Mouse (Mus musculus) retina, adult 2 months (tissue): ENCODE data around the gene Pax7.

Experiments used
- DNase-seq: peaks from one replicate; pipeline ENCODE4 v3.0.0-alpha.2; 2012; ENCODE audit warnings: low read depth, low spot score

Gene Pax7

DNA sequence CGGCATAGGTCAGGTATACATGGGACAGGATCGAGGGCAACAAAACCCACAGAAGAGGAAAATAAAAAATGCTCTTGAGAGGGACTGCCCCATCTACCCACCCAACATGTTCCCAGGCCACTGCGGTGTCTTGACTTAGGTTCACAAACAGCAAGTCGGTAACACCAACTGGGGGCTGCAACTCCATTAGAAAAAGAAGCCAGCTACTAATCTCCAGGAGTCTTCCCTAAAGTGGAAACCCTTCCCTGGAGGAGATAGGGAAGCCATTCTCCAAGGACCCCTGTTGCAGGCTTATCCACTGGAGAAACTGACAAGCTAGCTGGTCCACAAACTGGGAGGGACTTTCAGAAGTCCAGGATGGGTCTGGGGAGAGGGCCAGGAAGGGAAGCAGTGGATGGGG lies 21.4 kb downstream of the Pax7 start:
- no peak for DNase-seq

DNA sequence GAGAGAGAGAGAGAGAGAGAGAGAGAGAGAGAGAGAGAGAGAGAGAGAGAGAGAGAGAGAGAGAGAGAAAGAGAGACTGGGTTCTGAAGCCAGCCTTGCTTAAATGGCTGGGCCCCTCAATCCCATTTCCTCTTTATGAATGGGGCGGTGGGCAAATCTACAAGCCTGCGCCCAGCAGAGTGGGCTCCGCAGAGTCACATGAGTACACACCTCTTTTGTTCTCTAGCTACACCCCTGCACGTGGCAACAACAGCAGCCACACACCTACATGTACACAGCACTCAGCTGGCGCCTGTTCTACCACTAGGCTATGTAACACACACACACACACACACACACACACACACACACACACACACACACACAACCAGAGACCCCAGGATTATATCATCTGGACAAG lies 21.9 kb downstream of the Pax7 start:
- DNase-seq: no peak

DNA sequence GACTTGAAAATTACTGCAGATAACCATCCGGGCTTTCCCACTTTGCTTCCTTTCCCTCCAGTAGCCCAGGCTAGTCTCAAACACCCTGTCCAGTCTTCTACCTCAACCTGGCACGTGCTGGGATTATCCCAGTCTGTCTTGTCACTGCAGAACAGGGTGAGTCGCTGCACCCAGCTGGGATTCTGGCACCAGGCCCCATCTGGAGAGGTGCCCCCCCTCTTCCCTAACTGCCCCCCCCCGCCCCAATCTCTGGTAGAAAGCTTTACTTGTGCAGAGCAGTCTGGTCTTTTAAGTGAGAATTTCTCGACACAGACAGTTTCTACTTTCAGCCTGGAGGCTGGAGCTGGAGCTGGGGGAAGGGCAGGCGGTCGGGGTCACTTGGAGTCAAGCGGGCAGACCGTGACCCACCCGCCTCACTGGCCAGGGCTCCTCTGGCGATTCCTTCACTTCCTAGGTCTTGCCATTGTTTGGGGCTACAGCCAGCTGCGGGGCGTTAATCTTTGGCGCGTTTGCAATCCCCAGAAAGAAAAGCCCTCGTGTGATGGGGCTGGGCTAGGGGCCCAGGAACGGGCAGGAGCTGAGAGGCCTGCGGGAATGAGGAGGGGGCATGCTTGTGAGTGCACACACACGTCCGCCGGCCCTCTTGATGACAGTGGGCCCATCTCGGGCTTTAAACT lies 22.4 kb downstream of the Pax7 start:
- no peak for DNase-seq

DNA sequence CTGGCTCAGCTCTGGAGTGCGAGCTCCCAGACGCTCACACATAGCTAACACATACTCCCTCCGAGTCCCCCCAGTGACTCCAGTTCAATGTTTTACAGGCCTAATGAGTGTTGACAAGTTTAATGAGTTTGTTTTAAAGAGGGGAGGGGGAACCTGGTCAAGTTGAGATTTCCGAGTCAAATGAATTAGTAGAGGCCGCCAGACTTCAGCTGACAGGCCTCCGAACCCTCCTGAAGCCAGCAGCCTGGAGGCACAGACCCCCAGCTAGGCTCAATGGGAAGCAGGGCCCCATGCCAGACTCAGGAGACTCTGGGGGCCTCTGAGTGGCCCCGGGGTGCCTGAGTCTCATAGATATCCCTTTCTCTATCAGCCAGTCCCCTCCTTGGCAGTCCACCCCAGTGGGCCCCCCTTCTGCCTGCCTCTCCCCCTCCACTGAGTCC lies 23.9 kb downstream of the Pax7 start:
- DNase-seq: no peak

DNA sequence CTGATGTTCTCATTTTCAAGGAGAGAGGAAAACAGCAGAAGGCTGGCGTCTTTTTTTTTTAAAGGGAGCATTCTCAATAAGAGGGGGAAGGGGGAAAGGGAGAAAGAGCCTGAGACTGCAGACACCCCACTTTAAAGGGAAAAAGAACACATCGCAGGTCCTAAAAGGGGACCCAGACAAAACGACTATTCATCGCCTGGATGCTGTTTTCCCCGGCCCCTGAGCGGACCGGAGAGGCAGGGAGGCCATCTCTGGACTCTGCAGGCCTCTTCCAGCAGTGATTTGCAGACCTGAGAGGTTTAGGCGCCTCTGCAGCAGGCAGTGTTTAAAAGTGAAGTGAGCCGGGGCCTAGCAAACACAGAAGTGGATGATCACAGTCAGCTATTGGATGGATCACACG lies 25.5 kb downstream of the Pax7 start:
- no peak for DNase-seq

DNA sequence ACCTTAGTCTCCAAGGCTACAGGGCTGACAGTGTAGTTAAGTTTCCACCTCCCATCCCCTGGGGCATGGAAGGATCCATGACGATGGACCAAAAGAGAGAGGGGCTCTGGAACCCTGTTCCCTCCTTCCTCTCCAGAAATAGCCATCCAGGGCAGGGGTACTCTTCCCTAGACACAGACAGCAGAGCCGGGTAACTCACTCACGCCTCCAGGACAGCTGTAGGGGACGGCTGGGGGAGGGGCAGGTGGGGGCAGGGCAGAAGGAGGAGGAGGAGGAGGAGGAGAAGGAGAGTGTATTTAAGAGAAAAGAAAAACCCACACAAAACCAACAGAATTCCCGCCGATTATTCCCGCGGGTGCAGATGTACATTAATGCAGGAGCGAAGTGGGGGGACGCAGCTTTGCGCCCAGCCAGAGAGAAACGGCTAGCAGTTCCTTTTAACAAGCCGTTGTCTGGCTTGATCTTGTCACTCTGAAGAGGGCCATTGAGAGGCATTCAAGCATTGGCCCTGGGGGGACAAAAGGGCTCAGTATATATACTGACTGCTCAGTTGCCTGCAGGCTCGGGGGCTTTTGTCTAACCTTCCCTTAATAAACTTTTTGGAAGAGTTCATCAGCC lies 26.0 kb downstream of the Pax7 start:
- DNase-seq: no peak

DNA sequence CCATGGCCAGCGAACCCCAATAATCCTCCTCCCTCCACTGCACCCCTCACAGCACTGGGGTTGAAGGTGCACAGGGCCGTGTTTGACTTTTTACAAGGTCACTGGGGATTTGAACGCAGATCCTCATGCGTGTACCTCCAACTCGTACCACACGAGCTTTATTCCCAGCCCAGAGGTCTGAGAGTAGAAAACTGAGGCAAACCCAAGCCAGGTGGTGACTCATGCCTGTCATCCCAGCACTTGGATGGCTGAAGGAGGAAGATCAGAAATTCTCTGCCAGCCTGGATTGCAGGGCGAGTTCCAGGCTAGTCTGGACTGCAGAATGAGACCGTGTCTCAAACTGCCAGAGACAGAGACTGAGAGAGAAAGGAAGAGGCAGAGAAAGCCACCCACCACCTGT lies 28.4 kb downstream of the Pax7 start:
- no peak for DNase-seq

DNA sequence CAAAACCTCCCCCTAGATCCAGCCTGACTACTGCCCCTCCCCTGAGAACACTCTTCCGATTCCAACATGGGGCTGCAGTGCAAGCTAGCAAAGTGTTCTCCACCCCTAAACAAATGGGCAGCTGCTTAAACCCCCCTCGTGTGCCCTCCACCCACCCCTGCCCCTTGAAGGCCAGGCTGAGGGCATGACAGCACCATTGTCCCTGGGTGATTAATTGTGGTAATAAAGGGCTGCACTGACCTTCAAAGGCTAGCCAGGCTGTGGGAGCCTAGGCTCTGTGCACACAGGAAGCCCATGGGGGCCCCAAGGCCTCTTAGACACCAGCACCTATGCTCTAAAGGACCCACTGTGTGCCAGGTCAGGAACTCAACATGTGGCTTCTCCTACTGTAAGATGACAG lies 29.3 kb downstream of the Pax7 start:
- DNase-seq: no peak

DNA sequence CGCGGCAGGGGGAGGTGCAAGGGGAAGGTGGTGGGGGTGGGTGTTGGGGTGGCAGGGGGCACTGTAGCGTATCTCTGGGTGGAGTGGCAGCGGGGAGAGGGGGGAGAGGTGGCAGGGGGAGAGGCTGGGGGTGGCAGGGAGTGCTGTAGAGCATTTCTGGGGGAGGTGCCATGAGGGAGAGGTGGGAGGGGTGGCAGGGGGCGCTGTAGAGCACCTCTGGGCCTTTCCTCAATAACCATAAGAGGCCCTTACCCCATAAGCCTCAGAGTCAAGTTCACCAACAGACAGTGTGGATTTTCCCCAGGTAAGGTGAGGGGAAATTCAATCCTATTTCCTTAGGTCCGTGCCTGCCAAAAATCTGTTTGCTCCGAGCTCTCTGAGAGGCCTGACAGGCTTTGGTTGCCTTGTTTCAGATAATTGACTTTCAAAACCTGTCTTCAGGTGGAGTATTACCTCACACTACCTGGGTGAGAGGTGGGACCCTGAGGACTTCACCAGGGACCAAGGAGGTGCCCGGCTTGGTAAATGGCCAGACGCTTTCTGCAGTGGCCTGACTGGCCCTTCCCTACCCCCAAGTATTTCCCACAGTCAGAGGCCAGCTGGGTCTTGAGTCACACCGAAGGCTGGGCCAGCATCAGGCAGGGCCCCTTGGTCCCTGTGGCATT lies 33.8 kb downstream of the Pax7 start:
- no peak for DNase-seq

DNA sequence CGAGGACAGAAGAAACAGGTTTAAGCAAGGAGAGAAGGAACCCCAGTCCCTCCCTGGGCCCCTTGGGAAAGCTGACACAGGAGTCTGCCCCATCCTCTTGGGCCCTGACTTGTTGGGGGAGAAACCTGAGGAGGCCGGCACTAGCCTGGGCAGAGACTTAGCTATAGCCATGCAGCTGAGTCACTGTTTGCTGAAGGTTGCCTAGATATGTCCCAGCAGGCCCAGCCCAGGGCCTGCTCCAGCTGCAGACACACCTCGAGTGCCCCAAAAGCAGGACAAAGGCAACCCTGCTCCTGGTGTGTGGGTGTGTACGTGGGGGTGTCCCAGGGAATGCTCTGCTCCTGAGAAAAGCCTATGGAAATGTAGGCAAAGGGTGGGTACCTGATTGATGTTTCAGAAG lies 36.0 kb downstream of the Pax7 start:
- DNase-seq: no peak

DNA sequence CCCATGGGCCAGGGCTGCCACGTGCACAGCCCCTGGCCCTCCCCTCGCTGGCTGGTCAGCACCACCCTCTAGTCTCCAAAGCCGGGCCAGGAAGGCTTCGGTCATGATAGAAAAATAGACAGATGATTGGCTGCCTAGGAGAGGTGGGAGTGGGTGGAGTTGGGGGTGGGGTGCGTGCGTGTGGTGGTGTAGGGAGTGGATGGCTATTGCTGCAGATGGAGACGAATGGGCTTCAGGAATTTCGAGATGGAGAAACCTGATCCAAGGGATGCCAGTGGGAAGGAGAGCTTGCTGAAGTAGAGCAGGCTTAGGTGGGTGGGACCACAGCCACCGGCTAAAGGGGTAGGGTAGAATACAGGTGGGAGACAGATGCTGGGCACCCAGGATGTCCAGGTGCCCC lies 37.2 kb downstream of the Pax7 start:
- DNase-seq: no peak

DNA sequence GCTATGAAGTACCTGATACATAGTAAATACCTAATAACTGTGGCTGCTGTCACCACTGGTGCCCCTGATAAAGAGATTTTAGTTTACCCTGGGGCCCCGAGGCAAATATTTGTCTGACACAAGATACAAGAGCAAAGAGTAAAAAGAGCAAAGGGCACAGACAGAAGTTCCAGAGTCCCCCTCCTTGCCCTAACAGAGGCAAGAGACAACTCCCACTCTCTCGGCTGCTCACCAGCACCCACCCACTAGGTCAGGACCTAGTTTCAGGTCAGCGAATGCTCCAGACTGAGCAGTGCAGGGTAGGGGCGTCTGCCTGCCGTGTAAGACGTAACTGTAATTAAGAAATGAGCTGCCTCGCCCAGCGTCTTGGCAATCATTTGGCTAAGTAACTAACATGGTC lies 42.2 kb downstream of the Pax7 start:
- no peak for DNase-seq

DNA sequence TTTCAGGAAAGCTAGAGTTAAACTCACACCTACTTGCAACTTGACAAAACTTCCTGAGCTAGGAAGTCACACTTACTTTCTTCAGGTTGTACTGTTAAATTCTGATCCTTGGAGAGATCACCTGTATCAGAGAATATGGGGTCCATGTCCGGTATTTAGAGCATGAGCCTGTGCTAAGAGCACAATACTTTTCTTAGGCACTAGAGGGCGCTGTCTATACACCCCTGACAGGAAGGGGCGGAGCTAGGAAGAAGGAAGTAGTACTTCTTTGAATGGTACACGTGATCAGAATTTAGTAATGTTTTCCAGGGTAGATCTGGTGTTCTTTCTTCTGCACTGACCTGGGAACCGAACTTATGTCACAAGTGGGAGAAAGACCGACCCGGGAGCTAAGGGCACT lies 43.6 kb downstream of the Pax7 start:
- DNase-seq: no peak

DNA sequence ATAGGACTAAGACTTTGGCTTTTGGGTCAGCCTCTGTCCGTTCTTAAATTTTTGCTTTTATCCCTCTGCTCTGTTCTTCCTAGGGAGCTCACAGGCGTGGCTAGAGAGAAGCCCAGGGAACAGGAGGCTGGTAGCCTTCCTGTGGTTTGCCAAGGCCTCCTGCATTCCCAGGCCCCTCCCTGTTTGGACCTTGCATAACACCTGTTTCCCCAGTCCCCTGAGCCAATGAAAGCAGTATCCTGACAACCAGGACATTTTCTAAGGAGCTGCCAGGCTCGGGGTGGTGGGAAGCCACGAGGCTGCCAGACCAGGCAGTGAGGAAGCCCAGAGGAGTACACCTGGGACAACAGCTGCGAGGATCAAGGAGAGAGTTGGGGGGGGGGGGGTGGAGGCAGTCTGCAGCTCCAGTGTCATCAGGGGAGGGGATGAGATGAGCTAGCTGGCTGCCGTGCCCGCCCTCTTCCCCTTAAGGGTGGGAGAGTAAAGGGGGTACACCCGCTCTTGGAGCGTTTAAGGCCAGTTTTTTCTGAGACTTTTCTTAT lies 50.3 kb downstream of the Pax7 start:
- no peak for DNase-seq

DNA sequence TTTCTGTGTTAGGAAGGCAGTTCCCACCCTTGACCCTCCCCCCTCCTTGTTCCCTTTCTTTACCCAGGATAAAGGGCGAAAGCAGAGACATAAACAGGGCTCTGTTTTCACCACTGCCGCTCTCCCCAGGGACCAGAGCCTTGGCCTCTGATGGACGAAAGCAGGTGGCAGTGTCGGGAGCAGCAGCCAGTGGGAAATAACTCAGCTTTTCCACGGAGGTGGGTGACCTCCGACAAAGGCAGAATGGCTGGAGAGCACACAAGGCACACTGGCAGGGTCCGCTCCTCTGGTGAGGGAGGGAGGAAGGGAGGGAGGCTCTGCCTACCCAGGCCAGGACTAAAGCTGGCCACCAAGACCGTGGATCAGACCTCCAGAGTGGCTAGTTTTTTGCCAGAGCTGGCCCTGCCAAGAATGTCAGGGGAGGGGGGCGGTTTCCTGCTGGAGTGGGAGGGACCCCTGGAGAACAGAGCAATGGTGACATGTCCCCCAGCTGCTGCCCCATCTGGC lies 62.1 kb downstream of the Pax7 start:
- DNase-seq: no peak

DNA sequence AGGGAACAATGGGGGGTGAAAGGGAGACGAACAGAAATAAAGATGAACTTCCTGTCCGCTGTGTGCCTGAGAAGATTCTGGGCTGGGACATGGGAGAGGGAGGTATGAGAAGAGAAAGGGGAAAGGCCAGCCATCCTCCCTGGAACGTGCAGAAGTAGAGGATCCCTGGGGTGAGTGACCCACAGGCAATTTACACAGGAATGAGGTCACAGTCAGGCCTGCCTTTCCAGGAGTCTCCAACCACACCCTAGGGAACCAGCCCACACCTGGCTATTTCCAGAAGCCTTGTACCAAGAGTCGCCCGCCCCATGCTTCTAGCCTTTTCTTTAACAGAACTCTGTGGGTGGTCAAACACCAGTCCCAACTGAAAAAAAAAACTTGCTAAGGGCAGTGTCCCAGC lies 65.5 kb downstream of the Pax7 start:
- no peak for DNase-seq

DNA sequence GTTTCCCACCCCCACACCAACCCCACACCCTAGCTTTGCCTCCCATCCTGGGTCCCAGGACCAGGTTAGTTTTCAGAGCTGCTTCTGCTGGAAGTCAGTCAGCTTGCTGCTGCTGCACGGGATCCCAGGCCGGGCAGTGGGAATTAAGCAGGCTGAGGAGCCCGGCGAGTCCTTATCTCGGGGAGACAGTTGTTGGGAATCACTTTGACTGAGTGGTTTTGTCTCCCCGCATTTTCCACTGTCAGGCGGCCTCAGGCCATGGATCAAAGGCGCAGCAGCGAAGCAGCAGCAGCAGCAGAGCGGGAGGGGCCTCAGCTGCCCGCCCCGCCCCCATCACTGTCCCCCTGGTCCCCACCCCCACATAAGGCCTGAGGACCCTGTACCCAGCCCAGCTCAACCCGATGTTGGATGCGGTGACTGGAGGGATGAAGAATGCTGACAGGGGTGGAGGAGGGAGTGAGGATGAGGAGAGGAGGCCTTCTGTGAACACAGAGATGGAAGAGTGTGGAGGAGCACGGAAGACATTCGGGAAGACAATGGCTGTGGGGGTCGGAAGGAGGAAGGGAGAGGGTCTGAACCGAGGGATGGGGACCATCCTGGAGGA lies 66.1 kb downstream of the Pax7 start:
- no peak for DNase-seq

DNA sequence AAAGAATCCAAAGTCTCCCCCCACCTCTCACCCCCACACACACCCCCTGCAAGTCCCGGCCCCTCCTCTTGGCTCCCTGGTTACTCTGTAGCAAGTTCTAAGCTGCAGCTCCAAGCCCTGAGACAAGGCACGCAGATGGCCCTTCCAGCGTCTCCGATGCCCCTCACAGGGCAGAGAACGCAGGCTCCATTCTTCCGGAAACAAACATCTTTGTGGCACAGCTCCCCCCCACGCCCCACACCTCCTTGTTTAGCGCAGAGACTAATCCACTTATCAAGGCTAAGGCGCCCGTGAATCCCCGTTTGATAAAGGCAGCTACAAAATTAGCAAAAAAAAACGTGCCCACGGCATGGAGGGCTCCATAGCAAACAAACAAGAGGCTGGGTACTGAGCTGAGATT lies 71.4 kb downstream of the Pax7 start:
- DNase-seq: no peak

DNA sequence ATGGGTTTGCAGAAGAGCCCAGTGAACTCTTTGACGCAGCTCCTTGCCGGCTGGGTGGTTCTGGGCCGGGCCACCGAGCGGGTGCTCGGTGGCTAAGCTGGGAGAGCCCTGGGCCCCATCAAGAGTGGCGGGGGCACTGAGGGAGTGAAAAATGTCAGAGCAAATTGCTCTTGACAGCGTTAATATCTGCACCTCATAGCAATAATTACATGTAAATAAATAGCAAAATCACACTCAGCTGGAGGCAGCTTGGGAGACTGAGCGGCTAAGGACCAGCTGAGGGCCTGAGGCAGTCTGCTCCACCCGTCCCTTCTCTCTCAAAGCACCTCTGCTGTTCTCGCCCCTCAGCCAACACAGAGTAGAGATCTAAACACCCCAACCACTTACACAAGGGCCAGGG lies 72.6 kb downstream of the Pax7 start:
- DNase-seq: no peak

DNA sequence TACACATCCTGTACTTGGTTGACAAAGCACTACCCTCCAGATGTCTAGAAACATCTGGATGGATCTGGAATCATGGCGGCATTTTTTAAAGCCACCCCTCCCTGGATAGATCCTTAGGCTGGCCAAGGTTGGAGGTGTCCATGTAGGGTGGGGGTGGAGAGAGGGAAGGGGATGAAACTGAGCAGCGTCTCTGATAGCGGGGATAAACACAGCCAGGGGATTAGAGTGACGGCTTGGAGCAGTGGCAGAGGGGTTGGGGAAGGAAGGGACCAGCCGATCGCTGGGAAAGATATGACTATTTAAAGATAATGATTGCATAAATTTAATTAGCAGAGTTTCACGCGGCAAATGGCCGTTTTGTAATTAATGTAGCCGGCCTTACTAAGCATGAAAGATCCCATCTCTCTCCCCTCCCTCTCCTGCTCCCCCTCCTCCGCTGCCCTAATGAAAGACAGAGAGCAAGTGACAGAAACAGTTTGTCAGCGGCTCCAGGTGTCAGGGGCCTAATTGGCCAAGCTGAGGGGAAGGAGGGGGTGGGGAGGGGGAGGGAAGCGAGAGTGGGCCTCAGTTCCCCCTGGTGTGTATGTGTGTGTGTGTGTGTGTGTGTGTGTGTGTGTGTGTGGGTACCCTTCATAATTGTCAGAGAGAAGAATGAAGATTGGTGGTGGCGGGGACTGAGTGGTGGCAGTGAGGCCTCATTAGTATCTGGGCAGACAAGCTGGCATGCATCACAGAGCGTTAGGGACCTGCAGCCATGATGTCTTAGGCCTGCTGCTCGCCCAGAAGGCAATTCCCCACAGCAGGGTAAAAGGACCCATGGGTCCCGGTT lies 74.6 kb downstream of the Pax7 start:
- no peak for DNase-seq

DNA sequence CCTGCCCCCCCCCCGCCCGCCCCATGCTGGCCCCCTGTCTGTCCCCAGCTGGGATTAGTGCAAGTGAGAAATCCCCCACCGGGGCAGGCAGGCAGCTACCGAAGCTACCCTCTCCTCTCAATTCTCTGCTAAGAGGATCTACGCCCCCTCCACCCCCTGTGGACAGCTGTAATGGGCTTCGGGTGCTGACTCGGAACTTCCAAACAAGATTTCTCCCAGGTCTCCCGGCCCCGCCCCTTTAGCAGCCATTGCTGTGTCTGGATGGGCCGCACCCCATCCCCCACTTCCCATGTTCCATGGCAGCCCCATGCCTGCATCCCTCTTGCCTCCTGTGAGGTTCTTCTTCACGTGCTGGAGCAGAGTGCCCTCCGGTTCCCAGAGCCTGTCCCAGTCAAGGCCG lies 76.4 kb downstream of the Pax7 start:
- no peak for DNase-seq
